Mouse (Mus musculus): ENCODE measurements at regions not wholly inside any gene's neighbourhood (a gene's known extent, or its start where the extent isn't known, plus 50 kb on each side); places are given as distances from the start of the nearest gene placed in this dataset.

GRCm38 (mm10) chr9:88069834-88070233 is 257.2 kb upstream of the Nt5e start:
- H3K9me3 ChIP-seq (replicated peaks; ENCODE audit: insufficient read depth, low read length) = no peaks in the 10 kb centered on the region
- TF ChIP-seq GATA1 (IDR thresholded peaks at IDR 0.05; ENCODE audit: low read depth, low read length) = no peak
- no peak for TF ChIP-seq MAZ (IDR thresholded peaks at IDR 0.05; ENCODE audit: low read depth, low read length)
- no peak for TF ChIP-seq MAX (IDR thresholded peaks at IDR 0.05; ENCODE audit: low read length)
- no peak for TF ChIP-seq RAD21 (IDR thresholded peaks at IDR 0.05; ENCODE audit: low read depth, low read length)
- TF ChIP-seq ZNF384 (IDR thresholded peaks at IDR 0.05; ENCODE audit: low read depth, low read length) = no peak

GRCm38 (mm10) chr9:88073165-88073564 is 253.8 kb upstream of the Nt5e start:
- no peaks in the 10 kb centered on the region for H3K9me3 ChIP-seq (replicated peaks; ENCODE audit: insufficient read depth, low read length)
- no peak for TF ChIP-seq ELF1 (IDR thresholded peaks at IDR 0.05; ENCODE audit: low read depth, low read length)
- TF ChIP-seq RCOR1 (IDR thresholded peaks at IDR 0.05; ENCODE audit: low read depth, low read length) = no peak
- no peak for TF ChIP-seq TCF12 (IDR thresholded peaks at IDR 0.05; ENCODE audit: low read depth, low read length)
- TF ChIP-seq EP300 (IDR thresholded peaks at IDR 0.05; ENCODE audit: low read depth in 1 of 2, low read length in 2 of 2) = no peak
- no peak for TF ChIP-seq USF1 (IDR thresholded peaks at IDR 0.05; ENCODE audit: low read depth, low read length)
- TF ChIP-seq CTCF (IDR thresholded peaks at IDR 0.05 in 2 of 3, conservative IDR thresholded peaks at IDR 0.05 in 1 of 3; ENCODE audit: control insufficient read depth in 1 of 3, insufficient read depth in 1 of 3, low read depth in 2 of 3, low read length in 3 of 3, poor library complexity in 1 of 3, severe bottlenecking in 1 of 3) = no peak
- no peak for TF ChIP-seq BHLHE40 (IDR thresholded peaks at IDR 0.05; ENCODE audit: borderline replicate concordance, low read depth, low read length)
- TF ChIP-seq HCFC1 (IDR thresholded peaks at IDR 0.05; ENCODE audit: low read depth, low read length) = no peak
- TF ChIP-seq KAT2A (conservative IDR thresholded peaks at IDR 0.05; ENCODE audit: low read depth, low read length) = no peak
- no peak for TF ChIP-seq CHD1 (IDR thresholded peaks at IDR 0.05; ENCODE audit: low read depth, low read length)
- TF ChIP-seq USF2 (IDR thresholded peaks at IDR 0.05; ENCODE audit: borderline replicate concordance in 1 of 2, insufficient read depth in 1 of 2, low read depth in 1 of 2, low read length in 2 of 2) = no peak
- TF ChIP-seq ZKSCAN1 (IDR thresholded peaks at IDR 0.05; ENCODE audit: low read depth, low read length) = no peak
- TF ChIP-seq E2F4 (IDR thresholded peaks at IDR 0.05; ENCODE audit: borderline replicate concordance, low read depth, low read length) = no peak
- TF ChIP-seq TBP (IDR thresholded peaks at IDR 0.05; ENCODE audit: low read depth, low read length) = no peak
- no peak for TF ChIP-seq MAX (IDR thresholded peaks at IDR 0.05; ENCODE audit: low read length)
- TF ChIP-seq POLR2AphosphoS2 (IDR thresholded peaks at IDR 0.05; ENCODE audit: low read length) = no peak
- no peak overlapping the region for H3K9ac ChIP-seq (ENCODE audit: control insufficient read depth, low read depth, low read length, poor library complexity, severe bottlenecking)
- H3K36me3 ChIP-seq (ENCODE audit: control insufficient read depth in 1 of 2, insufficient read depth in 2 of 2, low read length in 2 of 2) = no peaks in the 10 kb centered on the region
- H3K27me3 ChIP-seq (ENCODE audit: control insufficient read depth in 1 of 2, insufficient read depth in 2 of 2, low read length in 2 of 2) = no peaks in the 10 kb centered on the region; a peak in 1 of 4 replicates
- no peak for DNase-seq (ENCODE audit: low read depth, low spot score)
- H3K79me2 ChIP-seq (ENCODE audit: control insufficient read depth, insufficient read depth, low read length, poor library complexity) = no peaks in the 10 kb centered on the region
- H3K4me1 ChIP-seq (ENCODE audit: control insufficient read depth in 1 of 2, insufficient read depth in 2 of 2, low read length in 2 of 2) = no peaks in the 10 kb centered on the region
- no peak overlapping the region for H3K4me3 ChIP-seq (ENCODE audit: control insufficient read depth in 1 of 2, insufficient read depth in 1 of 2, low read depth in 2 of 2, low read length in 2 of 2)
- H3K27ac ChIP-seq (ENCODE audit: control insufficient read depth, low read depth, low read length) = no peak overlapping the region

More at GRCm38 (mm10) chr9:88069834-88070233, 257.2 kb upstream of the Nt5e start:
- Histone ChIP-seq H3K4me1 (ENCODE audit: control insufficient read depth in 1 of 2, insufficient read depth in 2 of 2, low read length in 2 of 2) (no peaks in the 10 kb centered on the region), H3K27me3 (ENCODE audit: control insufficient read depth in 1 of 2, insufficient read depth in 2 of 2, low read length in 2 of 2) (no peaks in the 10 kb centered on the region), H3K27ac (ENCODE audit: control insufficient read depth, low read depth, low read length) (no peak overlapping the region), H3K9ac (ENCODE audit: control insufficient read depth, low read depth, low read length, poor library complexity, severe bottlenecking) (no peak overlapping the region), H3K36me3 (ENCODE audit: control insufficient read depth in 1 of 2, insufficient read depth in 2 of 2, low read length in 2 of 2) (no peaks in the 10 kb centered on the region), H3K79me2 (ENCODE audit: control insufficient read depth, insufficient read depth, low read length, poor library complexity) (no peaks in the 10 kb centered on the region), H3K4me3 (ENCODE audit: control insufficient read depth in 1 of 2, insufficient read depth in 1 of 2, low read depth in 2 of 2, low read length in 2 of 2) (no peak overlapping the region)
- DNase-seq (ENCODE audit: low read depth, low spot score) = no peak
